ENCODE assay signal across 7 mouse cellular contexts in genomic region chr11:69879711-69880110, GRCm38 (mm10). TPM values are rescaled to one million over a fixed set of nuclear protein-coding genes. Genes with fewer than 3 reads are reported as not detected.
DNase-seq lines count a peak whose midpoint lies in the region; ATAC-seq and TF ChIP-seq lines count a peak whose summit lies in the region.

No protein-coding gene starts in this region.

- no peak for DNase-seq in lung, postnatal 4 days
- no peak for DNase-seq in forebrain, embryonic 14.5 days (ENCODE audit: low spot score)
- DNase-seq in cerebellum, adult 8-10 months: no peak
- no peak for DNase-seq in adrenal gland, postnatal 36 days

- H3K4me3 ChIP-seq in lung, embryonic 16.5 days (ENCODE audit: low read length): peak overlapping the region; percentile 62
- no peak overlapping the region for H3K4me3 ChIP-seq in forebrain, embryonic 14.5 days (ENCODE audit: low read depth, low read length)
- peak overlapping the region; percentile 55 for H3K4me3 ChIP-seq in limb, embryonic 12.5 days (replicated peaks)
- H3K4me3 ChIP-seq in small intestine, adult 2 months (ENCODE audit: low read depth, low read length): peak overlapping the region; percentile 68

- WGBS in lung, embryonic 16.5 days: 35% methylated on average over 15 of the region's 15 CpGs
- WGBS in forebrain, embryonic 14.5 days: 66% methylated on average over 15 of the region's 15 CpGs
- 53% methylated on average over 15 of the region's 15 CpGs for WGBS in limb, embryonic 12.5 days
- WGBS in small intestine, adult 2 months: 50% methylated on average over 15 of the region's 15 CpGs

- H3K36me3 ChIP-seq in lung, embryonic 16.5 days (ENCODE audit: control insufficient read depth, insufficient read depth, low read length): no peaks in the 10 kb centered on the region
- no peaks in the 10 kb centered on the region for H3K36me3 ChIP-seq in forebrain, embryonic 14.5 days (ENCODE audit: control insufficient read depth, insufficient read depth, low read length)
- H3K36me3 ChIP-seq in limb, embryonic 12.5 days: no peaks in the 10 kb centered on the region
- no peaks in the 10 kb centered on the region for H3K36me3 ChIP-seq in small intestine, adult 2 months (ENCODE audit: control insufficient read depth, insufficient read depth, low read length)

- no peaks in the 10 kb centered on the region for H3K27me3 ChIP-seq in lung, embryonic 16.5 days (ENCODE audit: control insufficient read depth, insufficient read depth, low read depth, low read length)
- 0 out of 2 replicates have a peak, but pooled peaks cover 7% of the 10 kb centered on the region for H3K27me3 ChIP-seq in forebrain, embryonic 14.5 days (replicated peaks; ENCODE audit: control insufficient read depth, insufficient read depth, low read length)
- no peaks in the 10 kb centered on the region for H3K27me3 ChIP-seq in limb, embryonic 12.5 days
- no peaks in the 10 kb centered on the region for H3K27me3 ChIP-seq in small intestine, adult 2 months (ENCODE audit: control insufficient read depth, insufficient read depth, low read length)

- H3K4me2 ChIP-seq in lung, embryonic 16.5 days (ENCODE audit: low read depth, low read length): peak overlapping the region; percentile 87
- peak overlapping the region; percentile 62 for H3K4me2 ChIP-seq in forebrain, embryonic 14.5 days (ENCODE audit: low read length)
- H3K4me2 ChIP-seq in limb, embryonic 12.5 days: peak overlapping the region; percentile 82

- peak overlapping the region; percentile 76 for H3K9ac ChIP-seq in lung, embryonic 16.5 days (ENCODE audit: low read length)
- H3K9ac ChIP-seq in forebrain, embryonic 14.5 days (ENCODE audit: low read length): peak overlapping the region; percentile 10; the same call in 1 of the 2 replicates
- peak overlapping the region; percentile 67 for H3K9ac ChIP-seq in limb, embryonic 12.5 days (replicated peaks)

- H3K9me3 ChIP-seq in lung, embryonic 16.5 days (ENCODE audit: control insufficient read depth, low read length): no peaks in the 10 kb centered on the region
- no peaks in the 10 kb centered on the region for H3K9me3 ChIP-seq in forebrain, embryonic 14.5 days (replicated peaks; ENCODE audit: control insufficient read depth, low read length)
- H3K9me3 ChIP-seq in limb, embryonic 12.5 days: no peaks in the 10 kb centered on the region

- no peak for ATAC-seq in lung, embryonic 16.5 days (ENCODE audit: low read depth)
- no peak for ATAC-seq in forebrain, embryonic 14.5 days
- no peak for ATAC-seq in limb, embryonic 12.5 days (ENCODE audit: insufficient number of reproducible peaks, insufficient read depth, low FRiP score, low TSS enrichment, low read depth)

- no peak for TF ChIP-seq POLR2A in small intestine, adult 2 months (IDR thresholded peaks at IDR 0.05; ENCODE audit: low read depth, low read length)

- no peak overlapping the region for H3K27ac ChIP-seq in lung, embryonic 16.5 days (ENCODE audit: low read length)
- no peak overlapping the region for H3K27ac ChIP-seq in forebrain, embryonic 14.5 days (ENCODE audit: low read depth, low read length)
- H3K27ac ChIP-seq in limb, embryonic 12.5 days: no peak overlapping the region; the same call in 1 of the 2 replicates
- no peak overlapping the region for H3K27ac ChIP-seq in small intestine, adult 2 months (ENCODE audit: insufficient read depth, low read depth, low read length)

- TF ChIP-seq CTCF in small intestine, adult 2 months (IDR thresholded peaks at IDR 0.05; ENCODE audit: extremely low read depth, insufficient read length, insufficient replicate concordance, low read depth, low read length): no peak

- H3K4me1 ChIP-seq in lung, embryonic 16.5 days (replicated peaks; ENCODE audit: control insufficient read depth, insufficient read depth, low read length): peaks cover 53% of the 10 kb centered on the region
- peaks cover 4% of the 10 kb centered on the region for H3K4me1 ChIP-seq in forebrain, embryonic 14.5 days (ENCODE audit: control insufficient read depth, insufficient read depth, low read length)
- peaks cover 43% of the 10 kb centered on the region for H3K4me1 ChIP-seq in limb, embryonic 12.5 days (replicated peaks)
- peaks cover 11% of the 10 kb centered on the region for H3K4me1 ChIP-seq in small intestine, adult 2 months (ENCODE audit: control insufficient read depth, insufficient read depth, insufficient read length, low read length)

RNA-seq across cellular contexts. Expression of gene Kctd11, which starts 1.5 kb away (rescaled TPM):
- 10.9 and 11.4 TPM in 2 replicates for polyA plus RNA-seq in lung, embryonic 16.5 days (2015; fragmentation: Nextera tagmentation; extraction: Ambion mirVana)
- 1.1 and 1.2 TPM in 2 replicates for polyA plus RNA-seq in forebrain, embryonic 14.5 days (2014; fragmentation: Nextera tagmentation; extraction: Ambion mirVana)
- 3.7 and 4.4 TPM in 2 replicates for polyA plus RNA-seq in limb, embryonic 12.5 days (2016; fragmentation: Nextera tagmentation; extraction: Ambion mirVana)
- polyA plus RNA-seq in small intestine, adult 2 months (2012; rRNA removed): 1.6 and 2.8 TPM in 2 replicates
- total RNA-seq in adrenal gland, postnatal 36 days (2021): 1 to 10 TPM; 4.2 to 5.4 TPM

RNA-seq across cellular contexts. Expression of gene Tmem95, which starts 1.9 kb away (rescaled TPM):
- not detected in 2 replicates for polyA plus RNA-seq in lung, embryonic 16.5 days (2015; fragmentation: Nextera tagmentation; extraction: Ambion mirVana)
- not detected in 2 replicates for polyA plus RNA-seq in forebrain, embryonic 14.5 days (2014; fragmentation: Nextera tagmentation; extraction: Ambion mirVana)
- not detected in 2 replicates for polyA plus RNA-seq in limb, embryonic 12.5 days (2016; fragmentation: Nextera tagmentation; extraction: Ambion mirVana)
- polyA plus RNA-seq in small intestine, adult 2 months (2012; rRNA removed): not detected in 2 replicates
- total RNA-seq in adrenal gland, postnatal 36 days (2021): not detected

RNA-seq across cellular contexts. Expression of gene Acap1, which starts 15.6 kb away (rescaled TPM):
- 2.1 and 3.8 TPM in 2 replicates for polyA plus RNA-seq in lung, embryonic 16.5 days (2015; fragmentation: Nextera tagmentation; extraction: Ambion mirVana)
- polyA plus RNA-seq in forebrain, embryonic 14.5 days (2014; fragmentation: Nextera tagmentation; extraction: Ambion mirVana): 0.10 and 0.17 TPM in 2 replicates
- 0.90 and 1.5 TPM in 2 replicates for polyA plus RNA-seq in limb, embryonic 12.5 days (2016; fragmentation: Nextera tagmentation; extraction: Ambion mirVana)
- polyA plus RNA-seq in small intestine, adult 2 months (2012; rRNA removed): 7.3 and 11.6 TPM in 2 replicates
- total RNA-seq in adrenal gland, postnatal 36 days (2021): under 1 TPM; 0.23 to 0.89 TPM

RNA-seq across cellular contexts. Expression of gene 2810408A11Rik, which starts 21.1 kb away (rescaled TPM):
- 7.9 and 8.6 TPM in 2 replicates for polyA plus RNA-seq in lung, embryonic 16.5 days (2015; fragmentation: Nextera tagmentation; extraction: Ambion mirVana)
- 15.0 and 18.6 TPM in 2 replicates for polyA plus RNA-seq in forebrain, embryonic 14.5 days (2014; fragmentation: Nextera tagmentation; extraction: Ambion mirVana)
- 30.4 and 32.8 TPM in 2 replicates for polyA plus RNA-seq in limb, embryonic 12.5 days (2016; fragmentation: Nextera tagmentation; extraction: Ambion mirVana)
- 1.8 and 2.6 TPM in 2 replicates for polyA plus RNA-seq in small intestine, adult 2 months (2012; rRNA removed)
- total RNA-seq in adrenal gland, postnatal 36 days (2021): 1 to 10 TPM in 1 of 2 experiments, under 1 TPM in 1; 0.46 to 1.4 TPM

RNA-seq across cellular contexts. Expression of gene Neurl4, which starts 21.2 kb away (rescaled TPM):
- polyA plus RNA-seq in lung, embryonic 16.5 days (2015; fragmentation: Nextera tagmentation; extraction: Ambion mirVana): 5.7 and 6.4 TPM in 2 replicates
- 16.7 and 23.8 TPM in 2 replicates for polyA plus RNA-seq in forebrain, embryonic 14.5 days (2014; fragmentation: Nextera tagmentation; extraction: Ambion mirVana)
- 10.9 and 12.7 TPM in 2 replicates for polyA plus RNA-seq in limb, embryonic 12.5 days (2016; fragmentation: Nextera tagmentation; extraction: Ambion mirVana)
- polyA plus RNA-seq in small intestine, adult 2 months (2012; rRNA removed): 17.3 and 23.9 TPM in 2 replicates
- 10 to 100 TPM; 42.5 to 47.5 TPM for total RNA-seq in adrenal gland, postnatal 36 days (2021)

Comparison
In these comparisons a context has a peak if more than half of its experiments do, and no peak if none do; other contexts are left out.
1. H3K9ac ChIP-seq: peak in every context shown above with its lines; median percentile 76 in lung, embryonic 16.5 days; 67 in limb, embryonic 12.5 days; 10 in forebrain, embryonic 14.5 days.